Mouse (Mus musculus): Measurements from ENCODE around the gene Hbp1. TPM values are rescaled to one million over a fixed set of nuclear protein-coding genes. Genes with fewer than 3 reads are reported as not detected.

Hbp1 gene
- polyA plus RNA-seq, 1 experiment from 2014 or later = 75.2 TPM

- no peaks in the 10 kb centered on the region for H3K27me3 ChIP-seq (ENCODE audit: control insufficient read depth, insufficient read depth, low read length)
- no peak for DNase-seq (ENCODE audit: low spot score)
- no peak for ATAC-seq (ENCODE audit: low FRiP score, low TSS enrichment)
- H3K9me3 ChIP-seq (ENCODE audit: control insufficient read depth, low read length) = no peaks in the 10 kb centered on the region
- no peak overlapping the region for H3K9ac ChIP-seq (ENCODE audit: low read length)
- WGBS = 79% methylated on average over 2 of the region's 2 CpGs
- no peak overlapping the region for H3K4me3 ChIP-seq (ENCODE audit: low read depth, low read length)
- no peak overlapping the region for H3K27ac ChIP-seq (replicated peaks)
- no peak overlapping the region for H3K4me2 ChIP-seq (replicated peaks; ENCODE audit: low read depth)
- H3K36me3 ChIP-seq (ENCODE audit: control insufficient read depth, insufficient read depth, low read length) = no peaks in the 10 kb centered on the region
- H3K4me1 ChIP-seq (replicated peaks; ENCODE audit: control insufficient read depth, insufficient read depth) = no peaks in the 10 kb centered on the region
- TF ChIP-seq EP300 (optimal IDR thresholded peaks at IDR 0.05) (no peak), CTCF (IDR thresholded peaks at IDR 0.05; ENCODE audit: low read depth) (no peak)
These were observed 36.1 kb upstream of the Hbp1 start for GRCm38 (mm10) chr12:31986463-31986862.

- TF ChIP-seq CTCF (IDR thresholded peaks at IDR 0.05; ENCODE audit: low read depth) = no peak
- TF ChIP-seq EP300 (optimal IDR thresholded peaks at IDR 0.05) = no peak
- no peaks in the 10 kb centered on the region for H3K4me1 ChIP-seq (replicated peaks; ENCODE audit: control insufficient read depth, insufficient read depth)
- H3K9me3 ChIP-seq (ENCODE audit: control insufficient read depth, low read length) = no peaks in the 10 kb centered on the region
- ATAC-seq (ENCODE audit: low FRiP score, low TSS enrichment) = no peak
- H3K27ac ChIP-seq (replicated peaks) = no peak overlapping the region
- no peaks in the 10 kb centered on the region for H3K36me3 ChIP-seq (ENCODE audit: control insufficient read depth, insufficient read depth, low read length)
- no peaks in the 10 kb centered on the region for H3K27me3 ChIP-seq (ENCODE audit: control insufficient read depth, insufficient read depth, low read length)
- DNase-seq (ENCODE audit: low spot score) = no peak
- no peak overlapping the region for H3K9ac ChIP-seq (ENCODE audit: low read length)
- H3K4me2 ChIP-seq (replicated peaks; ENCODE audit: low read depth) = no peak overlapping the region
- H3K4me3 ChIP-seq (ENCODE audit: low read depth, low read length) = no peak overlapping the region
- 90% methylated on average over 6 of the region's 6 CpGs for WGBS
These were observed 35.4 kb upstream of the Hbp1 start for GRCm38 (mm10) chr12:31985738-31986137.

GRCm38 (mm10) chr12:31984664-31985063 is 34.3 kb upstream of the Hbp1 start:
- DNase-seq (ENCODE audit: low spot score) (no peak), ATAC-seq (ENCODE audit: low FRiP score, low TSS enrichment) (no peak)
- H3K9ac ChIP-seq (ENCODE audit: low read length) = no peak overlapping the region
- no peak overlapping the region for H3K27ac ChIP-seq (replicated peaks)
- TF ChIP-seq CTCF (IDR thresholded peaks at IDR 0.05; ENCODE audit: low read depth) (no peak), EP300 (optimal IDR thresholded peaks at IDR 0.05) (no peak)
- 56% methylated on average over 12 of the region's 12 CpGs for WGBS
- no peak overlapping the region for H3K4me2 ChIP-seq (replicated peaks; ENCODE audit: low read depth)
- H3K27me3 ChIP-seq (ENCODE audit: control insufficient read depth, insufficient read depth, low read length) = no peaks in the 10 kb centered on the region
- no peaks in the 10 kb centered on the region for H3K36me3 ChIP-seq (ENCODE audit: control insufficient read depth, insufficient read depth, low read length)
- no peaks in the 10 kb centered on the region for H3K9me3 ChIP-seq (ENCODE audit: control insufficient read depth, low read length)
- H3K4me1 ChIP-seq (replicated peaks; ENCODE audit: control insufficient read depth, insufficient read depth) = no peaks in the 10 kb centered on the region
- H3K4me3 ChIP-seq (ENCODE audit: low read depth, low read length) = no peak overlapping the region

- H3K4me3 ChIP-seq (ENCODE audit: low read depth, low read length) = no peak overlapping the region
- no peaks in the 10 kb centered on the region for H3K4me1 ChIP-seq (replicated peaks; ENCODE audit: control insufficient read depth, insufficient read depth)
- H3K9me3 ChIP-seq (ENCODE audit: control insufficient read depth, low read length) = no peaks in the 10 kb centered on the region
- WGBS = 47% methylated on average over 2 of the region's 2 CpGs
- no peaks in the 10 kb centered on the region for H3K36me3 ChIP-seq (ENCODE audit: control insufficient read depth, insufficient read depth, low read length)
- no peaks in the 10 kb centered on the region for H3K27me3 ChIP-seq (ENCODE audit: control insufficient read depth, insufficient read depth, low read length)
- H3K9ac ChIP-seq (ENCODE audit: low read length) = no peak overlapping the region
- TF ChIP-seq CTCF (IDR thresholded peaks at IDR 0.05; ENCODE audit: low read depth) (no peak), EP300 (optimal IDR thresholded peaks at IDR 0.05) (no peak)
- no peak overlapping the region for H3K27ac ChIP-seq (replicated peaks)
- DNase-seq (ENCODE audit: low spot score) (no peak), ATAC-seq (ENCODE audit: low FRiP score, low TSS enrichment) (no peak)
- no peak overlapping the region for H3K4me2 ChIP-seq (replicated peaks; ENCODE audit: low read depth)
These were observed 33.9 kb upstream of the Hbp1 start for GRCm38 (mm10) chr12:31984206-31984605.

GRCm38 (mm10) chr12:31983769-31984168 is 33.4 kb upstream of the Hbp1 start:
- Histone ChIP-seq H3K4me3 (ENCODE audit: low read depth, low read length) (no peak overlapping the region), H3K4me2 (replicated peaks; ENCODE audit: low read depth) (no peak overlapping the region), H3K27me3 (ENCODE audit: control insufficient read depth, insufficient read depth, low read length) (no peaks in the 10 kb centered on the region), H3K36me3 (ENCODE audit: control insufficient read depth, insufficient read depth, low read length) (no peaks in the 10 kb centered on the region), H3K27ac (replicated peaks) (no peak overlapping the region), H3K9ac (ENCODE audit: low read length) (no peak overlapping the region), H3K4me1 (replicated peaks; ENCODE audit: control insufficient read depth, insufficient read depth) (no peaks in the 10 kb centered on the region), H3K9me3 (ENCODE audit: control insufficient read depth, low read length) (no peaks in the 10 kb centered on the region)
- no peak for ATAC-seq (ENCODE audit: low FRiP score, low TSS enrichment)
- no peak for DNase-seq (ENCODE audit: low spot score)
- WGBS = 81% methylated on average over 6 of the region's 6 CpGs
- TF ChIP-seq EP300 (optimal IDR thresholded peaks at IDR 0.05) = no peak
- no peak for TF ChIP-seq CTCF (IDR thresholded peaks at IDR 0.05; ENCODE audit: low read depth)

GRCm38 (mm10) chr12:31983238-31983637 is 32.9 kb upstream of the Hbp1 start:
- ATAC-seq (ENCODE audit: low FRiP score, low TSS enrichment) = no peak
- WGBS = 66% methylated on average over 7 of the region's 7 CpGs
- H3K9ac ChIP-seq (ENCODE audit: low read length) = no peak overlapping the region
- no peaks in the 10 kb centered on the region for H3K4me1 ChIP-seq (replicated peaks; ENCODE audit: control insufficient read depth, insufficient read depth)
- H3K27me3 ChIP-seq (ENCODE audit: control insufficient read depth, insufficient read depth, low read length) = no peaks in the 10 kb centered on the region
- H3K4me3 ChIP-seq (ENCODE audit: low read depth, low read length) = no peak overlapping the region
- H3K9me3 ChIP-seq (ENCODE audit: control insufficient read depth, low read length) = no peaks in the 10 kb centered on the region
- H3K4me2 ChIP-seq (replicated peaks; ENCODE audit: low read depth) = no peak overlapping the region
- TF ChIP-seq EP300 (optimal IDR thresholded peaks at IDR 0.05) = no peak
- TF ChIP-seq CTCF (IDR thresholded peaks at IDR 0.05; ENCODE audit: low read depth) = no peak
- no peak overlapping the region for H3K27ac ChIP-seq (replicated peaks)
- no peak for DNase-seq (ENCODE audit: low spot score)
- no peaks in the 10 kb centered on the region for H3K36me3 ChIP-seq (ENCODE audit: control insufficient read depth, insufficient read depth, low read length)

Data from stomach, postnatal 0 days (tissue).